Mouse (Mus musculus) intestine, embryonic 15.5 days (tissue): ENCODE results near the gene Prg3. TPM values are rescaled to one million over a fixed set of nuclear protein-coding genes. Genes with fewer than 3 reads are reported as not detected.
A peak's percentile ranks its signal among the peaks of the same experiment; 100 is the strongest.

Source experiments
- ATAC-seq: fragments of 200-750 bp; cut with Nextera tagmentation; 2 replicates; pipeline ENCODE4 v1.8.0; 2017; ENCODE audit warnings: moderate TSS enrichment, moderate library complexity
- H3K27ac ChIP-seq: fragments of 300-500 bp; sonication (generic); 2 replicates; pipeline ENCODE4 v1.5.1; 2015; ENCODE audit warnings: mild to moderate bottlenecking, inconsistent platforms
- H3K27me3 ChIP-seq: fragments of 300-500 bp; sonication (generic); replicated peaks from 2 replicates; pipeline ENCODE4 v1.6.1; 2015; ENCODE audit warnings: inconsistent platforms
- H3K36me3 ChIP-seq: fragments of 300-500 bp; sonication (generic); 2 replicates; pipeline ENCODE4 v1.6.1; 2015; ENCODE audit warnings: inconsistent platforms
- H3K4me1 ChIP-seq: fragments of 300-500 bp; sonication (generic); replicated peaks from 2 replicates; pipeline ENCODE4 v1.6.1; 2015; ENCODE audit warnings: inconsistent platforms
- H3K4me2 ChIP-seq: fragments of 300-500 bp; sonication (generic); replicated peaks from 2 replicates; pipeline ENCODE4 v1.6.1; 2015; ENCODE audit warnings: mild to moderate bottlenecking, inconsistent platforms
- H3K4me3 ChIP-seq: fragments of 300-500 bp; sonication (generic); replicated peaks from 2 replicates; pipeline ENCODE4 v1.5.1; 2015; ENCODE audit warnings: inconsistent platforms
- H3K9ac ChIP-seq: fragments of 300-500 bp; sonication (generic); 2 replicates; pipeline ENCODE4 v1.6.1; 2015; ENCODE audit warnings: inconsistent platforms
- H3K9me3 ChIP-seq: fragments of 300-500 bp; sonication (generic); 2 replicates; pipeline ENCODE4 v1.6.1; 2016; ENCODE audit warnings: inconsistent platforms
- WGBS: fragments of 180-500 bp; shearing (Covaris S2); methylation state at CpG from one replicate; pipeline ENCODE4 v1.1.7; 2015; 5-methylcytosine and 5-hydroxymethylcytosine counted together
- polyA plus RNA-seq: library from polyadenylated mRNA; unstranded; fragments of >200 nt; fragmentation: Nextera tagmentation; extraction: Ambion mirVana; gene quantifications from 2 replicates; pipeline ENCODE4 v1.2.1, GENCODE M21; 2015

The Prg3 gene
- polyA plus RNA-seq = not detected in 2 replicates

GRCm38 (mm10) chr2:84987930-84988329, at the start of gene Prg3:
Prg3 (plus strand) TSS chr2:84988215.
- H3K4me3 ChIP-seq = no peak within 1 kb of the TSS

GRCm38 (mm10) chr2:84938249-84938946, 49.6 kb upstream of the Prg3 start:
- Histone ChIP-seq H3K9me3 (no peaks in the 10 kb centered on the region), H3K36me3 (0 out of 2 replicates have a peak, but pooled peaks cover 2% of the 10 kb centered on the region), H3K27ac (peak overlapping the region; percentile 57), H3K4me3 (peak overlapping the region; percentile 53), H3K4me2 (peak overlapping the region; percentile 67), H3K4me1 (peaks cover 19% of the 10 kb centered on the region), H3K9ac (peak overlapping the region; percentile 36; the same call in 1 of the 2 replicates), H3K27me3 (no peaks in the 10 kb centered on the region)
- ATAC-seq = peak; percentile 83
- WGBS = 48% methylated on average over 5 of the region's 5 CpGs

More at GRCm38 (mm10) chr2:84987930-84988329, at the start of gene Prg3:
- no peaks in the 10 kb centered on the region for H3K36me3 ChIP-seq
- no peak within 1 kb of the TSS for H3K4me2 ChIP-seq
- WGBS = 86% methylated on average over 1 of the region's 1 CpGs
- H3K27me3 ChIP-seq = no peaks in the 10 kb centered on the region
- no peaks in the 10 kb centered on the region for H3K9me3 ChIP-seq
- no peak within 1 kb of the TSS for H3K9ac ChIP-seq
- ATAC-seq = no peak
- no peaks in the 10 kb centered on the region for H3K4me1 ChIP-seq
- H3K27ac ChIP-seq = no peak within 1 kb of the TSS

- 88% methylated on average over 3 of the region's 3 CpGs for WGBS
- H3K4me3 ChIP-seq = no peak overlapping the region
Observed at GRCm38 (mm10) chr2:84939306-84939705, 48.7 kb upstream of the Prg3 start.

GRCm38 (mm10) chr2:84939711-84940110, 48.3 kb upstream of the Prg3 start:
- Histone ChIP-seq H3K27ac (no peak overlapping the region), H3K4me1 (peaks cover 19% of the 10 kb centered on the region), H3K27me3 (no peaks in the 10 kb centered on the region), H3K9ac (no peak overlapping the region), H3K4me2 (no peak overlapping the region), H3K9me3 (no peaks in the 10 kb centered on the region), H3K4me3 (no peak overlapping the region), H3K36me3 (0 out of 2 replicates have a peak, but pooled peaks cover 2% of the 10 kb centered on the region)
- ATAC-seq = no peak
- WGBS = 94% methylated on average over 6 of the region's 6 CpGs

More at GRCm38 (mm10) chr2:84939306-84939705, 48.7 kb upstream of the Prg3 start:
- peaks cover 19% of the 10 kb centered on the region for H3K4me1 ChIP-seq
- no peaks in the 10 kb centered on the region for H3K9me3 ChIP-seq
- no peak overlapping the region for H3K9ac ChIP-seq
- H3K27ac ChIP-seq = no peak overlapping the region
- ATAC-seq = no peak
- H3K4me2 ChIP-seq = no peak overlapping the region
- H3K36me3 ChIP-seq = 0 out of 2 replicates have a peak, but pooled peaks cover 2% of the 10 kb centered on the region
- no peaks in the 10 kb centered on the region for H3K27me3 ChIP-seq

GRCm38 (mm10) chr2:84941332-84941731, 46.7 kb upstream of the Prg3 start:
- no peaks in the 10 kb centered on the region for H3K9me3 ChIP-seq
- 86% methylated on average over 2 of the region's 2 CpGs for WGBS
- no peaks in the 10 kb centered on the region for H3K27me3 ChIP-seq
- H3K4me2 ChIP-seq = no peak overlapping the region
- H3K36me3 ChIP-seq = 0 out of 2 replicates have a peak, but pooled peaks cover 2% of the 10 kb centered on the region
- no peak for ATAC-seq
- no peak overlapping the region for H3K27ac ChIP-seq
- H3K9ac ChIP-seq = no peak overlapping the region
- H3K4me1 ChIP-seq = peaks cover 19% of the 10 kb centered on the region
- H3K4me3 ChIP-seq = no peak overlapping the region

GRCm38 (mm10) chr2:84941795-84942194, 46.2 kb upstream of the Prg3 start:
- Histone ChIP-seq H3K27ac (no peak overlapping the region), H3K9me3 (no peaks in the 10 kb centered on the region), H3K4me1 (peaks cover 19% of the 10 kb centered on the region), H3K9ac (no peak overlapping the region), H3K4me2 (no peak overlapping the region), H3K4me3 (no peak overlapping the region), H3K27me3 (no peaks in the 10 kb centered on the region), H3K36me3 (0 out of 2 replicates have a peak, but pooled peaks cover 2% of the 10 kb centered on the region)
- no peak for ATAC-seq
- 92% methylated on average over 4 of the region's 4 CpGs for WGBS

GRCm38 (mm10) chr2:84947154-84947771, 40.8 kb upstream of the Prg3 start:
- H3K36me3 ChIP-seq = peaks cover 12% of the 10 kb centered on the region; the same call in 1 of the 2 replicates

GRCm38 (mm10) chr2:84948252-84948651, 39.8 kb upstream of the Prg3 start:
- Histone ChIP-seq H3K4me3 (no peak overlapping the region), H3K27me3 (no peaks in the 10 kb centered on the region), H3K9ac (no peak overlapping the region), H3K9me3 (no peaks in the 10 kb centered on the region), H3K36me3 (peaks cover 12% of the 10 kb centered on the region; the same call in 1 of the 2 replicates), H3K4me1 (no peaks in the 10 kb centered on the region), H3K4me2 (no peak overlapping the region), H3K27ac (no peak overlapping the region)
- 96% methylated on average over 7 of the region's 7 CpGs for WGBS
- no peak for ATAC-seq

More at GRCm38 (mm10) chr2:84947154-84947771, 40.8 kb upstream of the Prg3 start:
- Histone ChIP-seq H3K9me3 (no peaks in the 10 kb centered on the region), H3K4me2 (no peak overlapping the region), H3K4me3 (no peak overlapping the region), H3K4me1 (no peaks in the 10 kb centered on the region), H3K9ac (no peak overlapping the region), H3K27ac (no peak overlapping the region), H3K27me3 (no peaks in the 10 kb centered on the region)
- no peak for ATAC-seq
- 89% methylated on average over 3 of the region's 3 CpGs for WGBS

- 84% methylated on average over 2 of the region's 2 CpGs for WGBS
- no peak for ATAC-seq
- no peak overlapping the region for H3K4me3 ChIP-seq
- peaks cover 12% of the 10 kb centered on the region; the same call in 1 of the 2 replicates for H3K36me3 ChIP-seq
- H3K4me2 ChIP-seq = no peak overlapping the region
- no peaks in the 10 kb centered on the region for H3K4me1 ChIP-seq
- no peak overlapping the region for H3K27ac ChIP-seq
- H3K9me3 ChIP-seq = no peaks in the 10 kb centered on the region
- no peak overlapping the region for H3K9ac ChIP-seq
- H3K27me3 ChIP-seq = no peaks in the 10 kb centered on the region
Observed at GRCm38 (mm10) chr2:84948721-84949120, 39.3 kb upstream of the Prg3 start.

- Histone ChIP-seq H3K9me3 (no peaks in the 10 kb centered on the region), H3K4me3 (no peak overlapping the region), H3K4me1 (no peaks in the 10 kb centered on the region), H3K27me3 (no peaks in the 10 kb centered on the region), H3K36me3 (peaks cover 17% of the 10 kb centered on the region; the same call in 1 of the 2 replicates), H3K9ac (no peak overlapping the region), H3K4me2 (no peak overlapping the region), H3K27ac (no peak overlapping the region)
- ATAC-seq = no peak
- WGBS = 94% methylated on average over 8 of the region's 8 CpGs
Observed at GRCm38 (mm10) chr2:84951027-84951426, 37.0 kb upstream of the Prg3 start.

GRCm38 (mm10) chr2:84952251-84952650, 35.8 kb upstream of the Prg3 start:
- Histone ChIP-seq H3K9me3 (no peaks in the 10 kb centered on the region), H3K4me1 (no peaks in the 10 kb centered on the region), H3K27ac (no peak overlapping the region), H3K4me2 (no peak overlapping the region), H3K4me3 (no peak overlapping the region), H3K36me3 (peaks cover 21% of the 10 kb centered on the region; the same call in 1 of the 2 replicates), H3K27me3 (no peaks in the 10 kb centered on the region), H3K9ac (no peak overlapping the region)
- WGBS = 87% methylated on average over 1 of the region's 1 CpGs
- ATAC-seq = no peak

GRCm38 (mm10) chr2:84952693-84953092, 35.3 kb upstream of the Prg3 start:
- ATAC-seq = no peak
- Histone ChIP-seq H3K4me3 (no peak overlapping the region), H3K36me3 (peaks cover 23% of the 10 kb centered on the region; the same call in 1 of the 2 replicates), H3K4me2 (no peak overlapping the region), H3K4me1 (no peaks in the 10 kb centered on the region), H3K27ac (no peak overlapping the region), H3K9me3 (no peaks in the 10 kb centered on the region), H3K9ac (no peak overlapping the region), H3K27me3 (no peaks in the 10 kb centered on the region)
- WGBS = 66% methylated on average over 4 of the region's 4 CpGs
